In the genomic region with DNA sequence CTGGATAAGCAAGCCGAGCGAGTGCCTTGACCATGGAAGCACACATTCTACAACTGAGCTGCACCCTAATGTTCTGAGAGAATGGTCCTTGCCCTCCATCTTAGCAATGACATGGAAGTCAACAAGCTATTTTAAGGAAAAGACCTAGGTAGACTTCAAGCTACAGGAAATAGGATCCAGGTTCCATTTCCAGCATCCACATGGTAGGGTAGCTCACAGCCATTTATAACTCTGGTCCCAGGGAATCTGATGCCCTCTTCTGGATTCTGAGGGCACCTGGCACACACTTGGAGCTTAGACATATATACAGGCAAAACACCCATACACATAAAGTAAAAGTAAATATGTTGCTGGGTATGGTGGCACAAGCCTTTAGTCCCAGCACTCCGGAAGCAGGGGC, we compare ENCODE assay signal across 24 mouse cellular contexts. TPM values are rescaled to one million over a fixed set of nuclear protein-coding genes. Genes with fewer than 3 reads are reported as not detected.
DNase-seq lines count a peak whose midpoint lies in the region; TF ChIP-seq lines count a peak whose summit lies in the region.
"Had no signal": no experiment of that assay in that cellular context is flagged by ENCODE, and none has a peak within 500 bp of the region (broad histone marks: within the 10 kb centered on the region; RNA-seq: fewer than 3 reads in every experiment).

No protein-coding gene starts in this region.

- no peak overlapping the region for H3K4me3 ChIP-seq in layer of hippocampus, adult 2 months
- H3K4me3 ChIP-seq: embryonic facial prominence, embryonic 13.5 days; embryonic facial prominence, embryonic 15.5 days; erythroblast, embryonic 14.5 days; forebrain, embryonic 10.5 days; forebrain, embryonic 12.5 days had no signal

- H3K27ac ChIP-seq in layer of hippocampus, adult 2 months: no peak overlapping the region
- H3K27ac ChIP-seq: embryonic facial prominence, embryonic 13.5 days; forebrain, embryonic 10.5 days; forebrain, embryonic 12.5 days had no signal

- TF ChIP-seq CTCF in layer of hippocampus, adult 2 months (conservative IDR thresholded peaks at IDR 0.05): peak; percentile 24; the same call in 1 of the 2 replicates

- DNase-seq in gastrocnemius, adult 18-20 months (ENCODE audit: low spot score): peak; percentile 57
- DNase-seq in gastrocnemius, postnatal 10 days: no peak
- DNase-seq in layer of hippocampus, adult 2 months (ENCODE audit: low spot score in 2 of 2): no peak
- DNase-seq in layer of hippocampus, postnatal 10 days (ENCODE audit: low spot score in 2 of 2): no peak
- no peak for DNase-seq in cerebellum, adult 11 months
- DNase-seq: adrenal gland, adult 8-10 months; adrenal gland, postnatal 14 days; adrenal gland, postnatal 36 days; B cell, adult 2 months; cerebellum, adult 18-20 months; cerebellum, adult 8-10 months; cerebellum, adult 9-11 months; cerebellum, postnatal 14 days; cerebellum, postnatal 36 days; embryo, embryonic 11 days had no signal

RNA-seq across cellular contexts. Expression of a gene that starts 15.1 kb away (rescaled TPM):
- total RNA-seq in gastrocnemius, adult 18-20 months (2021): not detected
- not detected for total RNA-seq in gastrocnemius, postnatal 10 days (2021)
- under 1 TPM; 0.37 to 0.69 TPM for total RNA-seq in layer of hippocampus, adult 2 months (2021)
- total RNA-seq in layer of hippocampus, postnatal 10 days (2021): under 1 TPM in 1 of 2 experiments, not detected in 1; 0.25 TPM
- total RNA-seq: adrenal gland, adult 18-20 months; CH12.LX; common myeloid progenitor, adult 5-6 weeks; G1E had no signal

RNA-seq across cellular contexts. Expression of a gene that starts 15.1 kb away (rescaled TPM):
- total RNA-seq in gastrocnemius, adult 18-20 months (2021): 10 to 100 TPM; 29.7 to 30.6 TPM
- total RNA-seq in gastrocnemius, postnatal 10 days (2021): 10 to 100 TPM; 19.8 to 21.7 TPM
- total RNA-seq in layer of hippocampus, adult 2 months (2021): 10 to 100 TPM; 19.1 to 22.7 TPM
- 10 to 100 TPM; 26.5 to 27.6 TPM for total RNA-seq in layer of hippocampus, postnatal 10 days (2021)

RNA-seq across cellular contexts. Expression of a gene that starts 15.8 kb away (rescaled TPM):
- total RNA-seq in gastrocnemius, adult 18-20 months (2021): 10 to 100 TPM; 51.3 to 56.0 TPM
- total RNA-seq in gastrocnemius, postnatal 10 days (2021): 10 to 100 TPM; 38.1 to 46.8 TPM
- total RNA-seq in layer of hippocampus, adult 2 months (2021): 10 to 100 TPM; 22.0 to 22.4 TPM
- total RNA-seq in layer of hippocampus, postnatal 10 days (2021): 10 to 100 TPM; 34.9 to 36.3 TPM

RNA-seq across cellular contexts. Expression of a gene that starts 24.7 kb away (rescaled TPM):
- not detected for total RNA-seq in gastrocnemius, adult 18-20 months (2021)
- under 1 TPM in 1 of 2 experiments, not detected in 1; 0.20 TPM for total RNA-seq in gastrocnemius, postnatal 10 days (2021)
- under 1 TPM; 0.25 to 0.54 TPM for total RNA-seq in layer of hippocampus, adult 2 months (2021)
- under 1 TPM; 0.16 to 0.18 TPM for total RNA-seq in layer of hippocampus, postnatal 10 days (2021)
- total RNA-seq: adrenal gland, postnatal 14 days; CH12.LX; G1E had no signal

RNA-seq across cellular contexts. Expression of a gene that starts 34.1 kb away (rescaled TPM):
- total RNA-seq in gastrocnemius, adult 18-20 months (2021): 10 to 100 TPM; 69.8 to 83.1 TPM
- total RNA-seq in gastrocnemius, postnatal 10 days (2021): 10 to 100 TPM; 39.8 to 44.8 TPM
- 100 to 1,000 TPM; 287 to 294 TPM for total RNA-seq in layer of hippocampus, adult 2 months (2021)
- total RNA-seq in layer of hippocampus, postnatal 10 days (2021): 100 to 1,000 TPM; 621 to 626 TPM
